ENCODE assay signal across 10 mouse cellular contexts in genomic region chr10:60350077-60350804, GRCm38 (mm10). TPM values are rescaled to one million over a fixed set of nuclear protein-coding genes. Genes with fewer than 3 reads are reported as not detected.
DNase-seq lines count a peak whose midpoint lies in the region; ATAC-seq and TF ChIP-seq lines count a peak whose summit lies in the region.
"Had no signal": no experiment of that assay in that cellular context is flagged by ENCODE, and none has a peak within 500 bp of the region (broad histone marks: within the 10 kb centered on the region; RNA-seq: fewer than 3 reads in every experiment).

No protein-coding gene starts in this region.

- H3K4me1 ChIP-seq in heart, adult 2 months (ENCODE audit: control insufficient read depth, insufficient read depth, low read length) = peaks cover 25% of the 10 kb centered on the region
- H3K4me1 ChIP-seq in megakaryocyte, embryonic 14.5 days = peaks cover 90% of the 10 kb centered on the region
- peaks cover 83% of the 10 kb centered on the region for H3K4me1 ChIP-seq in intestine, embryonic 14.5 days (replicated peaks; ENCODE audit: control insufficient read depth, insufficient read depth, low read length)
- H3K4me1 ChIP-seq in stomach, embryonic 14.5 days (ENCODE audit: control insufficient read depth, insufficient read depth, low read length) = peaks cover 59% of the 10 kb centered on the region

- intact Hi-C loops in heart, adult 2 months (cut with DNase I) = no loop called here
- intact Hi-C loops in heart, postnatal 36 days (cut with DNase I) = loop anchor here (5.0 kb wide), 1 partner anchor 482 kb away; the partner anchor contains the start of gene Unc5b

- H3K4me3 ChIP-seq in heart, adult 2 months = peak overlapping the region; percentile 47
- H3K4me3 ChIP-seq in megakaryocyte, embryonic 14.5 days (replicated peaks) = peak overlapping the region; percentile 95
- peak overlapping the region; percentile 21; the same call in 1 of the 2 replicates for H3K4me3 ChIP-seq in intestine, embryonic 14.5 days (ENCODE audit: low read depth, low read length)
- H3K4me3 ChIP-seq in stomach, embryonic 14.5 days (ENCODE audit: low read depth, low read length) = no peak overlapping the region

- H3K9ac ChIP-seq in heart, adult 2 months (ENCODE audit: low read depth, low read length) = peak overlapping the region; percentile 10; the same call in 1 of the 2 replicates
- H3K9ac ChIP-seq in intestine, embryonic 14.5 days (ENCODE audit: low read length) = no peak overlapping the region
- H3K9ac ChIP-seq in stomach, embryonic 14.5 days (replicated peaks; ENCODE audit: low read depth, low read length) = no peak overlapping the region

- TF ChIP-seq EP300 in heart, adult 2 months (IDR thresholded peaks at IDR 0.05; ENCODE audit: insufficient read depth, low read depth, low read length) = no peak

- H3K79me2 ChIP-seq in heart, adult 2 months (replicated peaks; ENCODE audit: control insufficient read depth, insufficient read depth, low read length) = no peaks in the 10 kb centered on the region

- WGBS in heart, adult 2 months = 28% methylated on average over 5 of the region's 5 CpGs
- WGBS in intestine, embryonic 14.5 days = 42% methylated on average over 5 of the region's 5 CpGs
- 36% methylated on average over 5 of the region's 5 CpGs for WGBS in stomach, embryonic 14.5 days

- no peak for DNase-seq in heart, adult 2 months
- no peak for DNase-seq in heart, postnatal 36 days
- no peak for DNase-seq in intestine, embryonic 14.5 days (ENCODE audit: low spot score)
- DNase-seq in ovary, adult 18-20 months (ENCODE audit: low spot score) = no peak
- DNase-seq in ovary, postnatal 36 days (ENCODE audit: low spot score) = no peak

- no peak for ATAC-seq in megakaryocyte, adult 5-6 weeks (ENCODE audit: poor library complexity, severe bottlenecking)
- ATAC-seq in intestine, embryonic 14.5 days (replicated peaks; ENCODE audit: low FRiP score, low TSS enrichment, low read depth) = no peak
- ATAC-seq in stomach, embryonic 14.5 days (ENCODE audit: insufficient number of reproducible peaks, insufficient read depth, low FRiP score, low read depth) = no peak
- ATAC-seq: midbrain, embryonic 16.5 days had no signal

- no peak for TF ChIP-seq CTCF in heart, adult 2 months (IDR thresholded peaks at IDR 0.05)

- H3K27ac ChIP-seq in heart, adult 2 months = peak overlapping the region; percentile 86
- peak overlapping the region; percentile 97 for H3K27ac ChIP-seq in intestine, embryonic 14.5 days (ENCODE audit: low read depth)
- H3K27ac ChIP-seq in stomach, embryonic 14.5 days (ENCODE audit: low read length) = peak overlapping the region; percentile 86

- no peaks in the 10 kb centered on the region for H3K9me3 ChIP-seq in megakaryocyte, embryonic 14.5 days
- no peaks in the 10 kb centered on the region for H3K9me3 ChIP-seq in intestine, embryonic 14.5 days (ENCODE audit: control insufficient read depth, low read length)
- no peaks in the 10 kb centered on the region for H3K9me3 ChIP-seq in stomach, embryonic 14.5 days (ENCODE audit: control insufficient read depth, low read depth, low read length)

- peak overlapping the region; percentile 45 for H3K4me2 ChIP-seq in intestine, embryonic 14.5 days (ENCODE audit: low read length)
- no peak overlapping the region; the same call in 1 of the 2 replicates for H3K4me2 ChIP-seq in stomach, embryonic 14.5 days (replicated peaks; ENCODE audit: low read depth, low read length)

- no peaks in the 10 kb centered on the region for H3K36me3 ChIP-seq in heart, adult 2 months (ENCODE audit: control insufficient read depth, insufficient read depth, low read length)
- H3K36me3 ChIP-seq in megakaryocyte, embryonic 14.5 days (replicated peaks; ENCODE audit: low read length) = peaks cover 42% of the 10 kb centered on the region
- H3K36me3 ChIP-seq in intestine, embryonic 14.5 days (ENCODE audit: control insufficient read depth, insufficient read depth, low read length) = no peaks in the 10 kb centered on the region
- H3K36me3 ChIP-seq in stomach, embryonic 14.5 days (ENCODE audit: control insufficient read depth, insufficient read depth, low read length) = no peaks in the 10 kb centered on the region

- H3K27me3 ChIP-seq in heart, adult 2 months (ENCODE audit: control insufficient read depth, insufficient read depth, low read length) = no peaks in the 10 kb centered on the region
- H3K27me3 ChIP-seq in megakaryocyte, embryonic 14.5 days (replicated peaks) = no peaks in the 10 kb centered on the region
- no peaks in the 10 kb centered on the region for H3K27me3 ChIP-seq in intestine, embryonic 14.5 days (replicated peaks; ENCODE audit: control insufficient read depth, insufficient read depth, low read length)
- H3K27me3 ChIP-seq in stomach, embryonic 14.5 days (ENCODE audit: control insufficient read depth, insufficient read depth, low read length) = no peaks in the 10 kb centered on the region

- TF ChIP-seq POLR2A in heart, adult 2 months (IDR thresholded peaks at IDR 0.05; ENCODE audit: insufficient read depth, low read depth, low read length) = no peak

RNA-seq across cellular contexts. Expression of gene Vsir, which starts 3.6 kb away (rescaled TPM):
- 10 to 100 TPM; 14.9 to 20.9 TPM for total RNA-seq in heart, adult 2 months (2021)
- polyA plus RNA-seq in heart, adult 2 months (2012; rRNA removed) = 28.1 and 39.7 TPM in 2 replicates
- total RNA-seq in heart, postnatal 36 days (2021) = 10 to 100 TPM; 17.6 to 27.0 TPM
- polyA plus RNA-seq in megakaryocyte, embryonic 14.5 days (2012; ENCODE audit: insufficient read depth, low replicate concordance) = 29.9 and 107 TPM in 2 replicates
- total RNA-seq in megakaryocyte, adult 5-6 weeks (2015) = 267 and 312 TPM in 2 replicates
- 783 and 809 TPM in 2 replicates for total RNA-seq in megakaryocyte, adult 5-6 weeks (2017)
- 6.0 and 6.1 TPM in 2 replicates for polyA plus RNA-seq in intestine, embryonic 14.5 days (2014; fragmentation: Nextera tagmentation; extraction: Ambion mirVana)
- polyA plus RNA-seq in stomach, embryonic 14.5 days (2014; fragmentation: Nextera tagmentation; extraction: Ambion mirVana) = 4.9 and 6.8 TPM in 2 replicates

RNA-seq across cellular contexts. Expression of gene Gm17455, which starts 49.3 kb away (rescaled TPM):
- not detected for total RNA-seq in heart, adult 2 months (2021)
- polyA plus RNA-seq in heart, adult 2 months (2012; rRNA removed) = 0.56 and 1.9 TPM in 2 replicates
- total RNA-seq in heart, postnatal 36 days (2021) = not detected
- polyA plus RNA-seq in megakaryocyte, embryonic 14.5 days (2012; ENCODE audit: insufficient read depth, low replicate concordance) = 0.44 TPM in 1 of 2 replicates, not detected in the other
- total RNA-seq in megakaryocyte, adult 5-6 weeks (2015) = 0.91 and 1.0 TPM in 2 replicates
- total RNA-seq in megakaryocyte, adult 5-6 weeks (2017) = 0.20 TPM in 1 of 2 replicates, not detected in the other
- polyA plus RNA-seq in intestine, embryonic 14.5 days (2014; fragmentation: Nextera tagmentation; extraction: Ambion mirVana) = 2.3 and 2.4 TPM in 2 replicates
- 0.41 and 1.4 TPM in 2 replicates for polyA plus RNA-seq in stomach, embryonic 14.5 days (2014; fragmentation: Nextera tagmentation; extraction: Ambion mirVana)
- polyA plus RNA-seq: testis, adult 2 months had no signal
